Mouse (Mus musculus) spleen, embryonic (tissue): ENCODE results near the gene Smim6.

Experiments
- CTCF ChIA-PET: fragments of 350-600 bp; sonication (Branson Sonifier 250); formaldehyde crosslinking; loops from one replicate; lab custom pipeline; 2022; lab: Charles Lee

Smim6 gene

DNA sequence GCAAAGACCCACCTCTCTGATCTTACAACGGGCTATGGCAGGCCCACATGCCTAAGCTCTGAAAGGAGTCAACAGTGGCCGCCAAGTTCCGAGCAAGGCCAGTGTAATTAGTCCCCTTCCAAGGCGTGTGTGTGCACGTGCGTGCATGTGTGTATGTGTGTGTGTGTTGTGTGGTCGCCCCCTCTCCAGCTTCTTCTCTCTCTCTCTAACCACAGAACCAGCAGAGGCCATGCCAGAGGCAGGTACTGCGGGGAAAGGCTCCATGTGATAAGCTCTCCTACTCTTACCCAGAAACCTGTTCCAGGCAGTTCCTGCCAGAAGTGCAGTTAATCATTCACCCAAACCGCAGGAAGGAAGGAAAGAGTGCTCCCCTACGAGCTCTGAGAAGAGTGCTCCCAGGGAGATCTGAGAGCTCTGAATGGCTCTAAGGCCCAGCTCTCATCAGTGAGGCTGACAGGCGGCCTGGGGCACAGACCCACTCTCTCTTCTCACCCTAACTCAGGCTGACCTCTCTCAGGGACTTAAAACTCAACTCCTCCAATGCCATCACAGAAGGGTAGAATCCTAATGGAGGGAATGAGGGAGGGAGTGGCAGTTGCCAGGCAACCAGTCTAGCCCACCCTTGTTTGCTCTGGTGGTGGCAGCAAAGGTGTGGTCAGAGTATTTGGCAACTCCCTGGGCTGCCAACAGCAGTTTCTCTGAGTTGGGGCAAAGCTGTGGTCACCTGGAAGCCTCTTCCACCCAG lies at the start of gene Smim6:
TSS of gene Smim6 (plus strand) at position 386 of the 745 bp plus-strand sequence.
- CTCF ChIA-PET = interaction anchor here (0.6 to 0.8 kb wide), 2 partner anchors 15 to 143 kb away, joined by 3 to 8 read pairs; no protein-coding TSS in a partner anchor

DNA sequence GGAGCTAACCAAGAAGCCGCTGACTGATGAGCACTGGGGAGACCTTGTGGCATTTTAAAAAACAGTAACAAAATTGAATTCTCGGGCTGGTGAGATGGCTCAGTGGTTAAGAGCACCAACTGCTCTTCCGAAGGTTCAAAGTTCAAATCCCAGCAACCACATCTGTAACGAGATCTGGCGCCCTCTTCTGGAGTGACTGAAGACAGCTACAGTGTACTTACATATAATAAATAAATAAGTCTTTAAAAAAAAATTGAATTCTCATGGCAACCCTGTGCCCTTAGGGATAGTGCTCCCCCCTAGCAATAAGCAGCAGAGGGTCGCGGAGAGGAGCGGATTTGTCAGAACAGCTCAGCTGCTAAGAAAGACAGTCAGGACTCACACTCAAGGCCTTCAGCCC lies 47.9 kb upstream of the Smim6 start:
- CTCF ChIA-PET = no interaction called here

GRCm38 (mm10) chr11:115869393-115869792 lies 42.4 kb upstream of the Smim6 start:
- CTCF ChIA-PET = interaction anchor here (0.6 kb wide), 1 partner anchor 259 kb away, joined by 3 read pairs; no protein-coding TSS in a partner anchor

- CTCF ChIA-PET = no interaction called here
Measured at GRCm38 (mm10) chr11:115872437-115872836, 39.4 kb upstream of the Smim6 start.

DNA sequence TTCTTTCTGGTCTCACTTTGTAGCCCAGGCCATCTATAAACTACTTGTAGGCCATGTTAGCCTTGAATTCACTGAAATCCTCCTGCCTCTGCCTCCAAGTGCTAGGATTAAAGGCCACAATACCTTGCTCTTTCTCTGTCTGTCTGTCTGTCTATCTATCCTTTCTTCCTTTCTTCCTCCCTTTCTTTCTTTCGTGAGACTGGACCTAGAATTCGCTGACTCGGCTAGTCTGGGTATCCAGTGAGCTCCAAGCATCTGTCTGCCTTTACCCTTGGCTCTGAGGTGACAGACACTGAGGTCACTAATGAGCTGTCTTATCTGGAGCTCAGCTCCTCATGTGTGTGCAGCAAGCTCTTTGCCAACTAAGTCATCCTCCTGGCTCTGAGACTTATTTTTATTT lies 35.9 kb upstream of the Smim6 start:
- CTCF ChIA-PET = no interaction called here

- CTCF ChIA-PET = no interaction called here
Measured at GRCm38 (mm10) chr11:115876438-115876837, 35.4 kb upstream of the Smim6 start.

DNA sequence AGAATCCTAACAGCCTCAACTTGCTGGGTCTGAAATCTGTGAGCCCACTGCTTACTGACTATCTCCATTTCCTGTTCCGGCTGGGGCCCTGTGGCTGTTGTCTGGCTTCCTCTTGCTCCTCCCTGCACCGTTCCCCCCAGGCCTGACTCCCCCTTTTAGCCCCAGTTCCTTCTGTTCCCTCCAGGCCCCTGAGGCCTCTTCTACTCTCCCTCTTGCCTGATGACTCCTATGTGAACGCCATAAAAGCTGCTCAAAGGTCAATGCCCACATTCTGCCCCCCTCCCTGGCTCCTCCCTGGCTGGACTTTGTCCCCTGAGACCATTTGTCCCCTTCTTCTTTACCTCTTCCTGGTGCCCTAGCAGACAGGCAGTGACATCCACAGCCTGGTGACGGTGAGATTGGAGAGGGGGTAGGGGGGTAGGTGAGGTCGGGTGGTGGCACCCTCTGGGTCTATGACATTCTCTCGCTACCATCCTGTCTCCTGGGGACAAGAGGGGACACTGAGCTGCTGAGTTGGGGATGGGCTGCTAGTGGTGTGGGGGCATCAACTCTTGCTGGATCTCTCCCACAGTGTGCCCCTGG lies 34.6 kb upstream of the Smim6 start:
- CTCF ChIA-PET = no interaction called here

DNA sequence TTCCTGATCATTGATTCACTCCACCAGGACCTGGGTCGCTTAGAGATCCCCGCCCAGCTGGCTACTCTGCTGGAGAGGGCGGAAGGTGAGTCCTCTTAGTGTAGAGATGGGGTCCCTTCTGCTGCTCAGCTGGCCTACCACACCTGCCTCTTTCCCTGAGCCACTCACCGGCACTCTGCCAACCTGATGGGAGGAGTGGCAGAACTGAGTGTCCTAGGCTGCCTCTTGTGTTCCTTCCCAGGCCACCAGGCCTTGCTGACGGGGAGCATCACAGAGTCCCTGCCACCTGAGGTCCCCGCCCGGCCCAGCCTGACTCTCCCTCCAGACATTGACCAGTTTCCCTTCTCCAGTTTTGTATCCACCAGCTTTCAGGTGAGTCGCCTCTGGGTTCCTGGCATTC lies 33.7 kb upstream of the Smim6 start:
- CTCF ChIA-PET = no interaction called here

GRCm38 (mm10) chr11:115881002-115881401 lies 30.8 kb upstream of the Smim6 start:
- CTCF ChIA-PET = interaction anchor here (0.6 to 1.2 kb wide), 2 partner anchors 159 to 363 kb away, joined by 3 read pairs; no protein-coding TSS in a partner anchor

DNA sequence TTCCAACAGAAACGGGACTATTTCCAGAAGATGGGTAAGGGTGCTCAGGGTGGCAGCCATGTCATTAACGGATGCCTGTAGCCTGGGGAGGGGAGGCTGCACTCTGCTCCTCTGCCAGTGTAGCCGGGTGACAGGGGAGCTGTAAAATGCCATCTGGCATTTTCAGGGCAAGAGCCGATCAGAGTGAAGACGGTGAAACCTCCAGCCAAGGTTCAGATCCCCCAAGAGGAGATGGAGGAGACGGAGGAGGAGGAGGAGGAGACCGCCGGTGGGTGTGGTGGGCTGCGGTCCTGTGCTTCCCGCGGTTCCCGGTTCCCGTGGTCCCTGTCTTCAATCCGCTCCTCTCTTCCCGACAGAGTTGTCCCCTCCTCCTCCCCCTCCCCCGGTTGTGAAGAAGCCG lies 28.6 kb upstream of the Smim6 start:
- CTCF ChIA-PET = interaction anchor here (0.6 kb wide), 1 partner anchor 175 kb away, joined by 3 read pairs; the partner anchor contains the start of gene Grb2

DNA sequence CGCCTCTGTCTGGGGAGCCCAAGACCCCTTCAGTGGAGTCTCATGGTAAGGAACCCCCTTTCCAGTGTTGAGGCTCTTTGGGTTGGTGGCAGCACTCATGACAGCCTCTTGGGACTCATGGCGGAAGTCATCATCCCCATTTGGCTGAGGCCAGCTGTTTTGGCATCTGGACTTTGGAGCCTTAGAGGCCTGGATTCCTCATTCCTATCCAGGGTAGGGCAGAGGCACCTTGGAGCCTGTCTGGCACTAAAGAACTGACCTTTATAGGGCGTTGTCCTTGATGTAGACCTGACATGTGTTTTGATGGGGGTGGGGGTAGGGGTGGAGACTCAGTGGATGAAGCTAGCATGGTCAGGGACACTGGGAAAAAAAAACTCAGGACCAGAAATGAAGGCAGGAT lies 27.5 kb upstream of the Smim6 start:
- CTCF ChIA-PET = interaction anchor here (0.6 kb wide), 1 partner anchor 195 kb away, joined by 4 read pairs; no protein-coding TSS in a partner anchor

GRCm38 (mm10) chr11:115885281-115885680 lies 26.5 kb upstream of the Smim6 start:
- CTCF ChIA-PET = no interaction called here

GRCm38 (mm10) chr11:115886446-115886845 lies 25.4 kb upstream of the Smim6 start:
- CTCF ChIA-PET = no interaction called here

GRCm38 (mm10) chr11:115888020-115888419 lies 23.8 kb upstream of the Smim6 start:
- CTCF ChIA-PET = no interaction called here

- CTCF ChIA-PET = no interaction called here
Measured at GRCm38 (mm10) chr11:115889159-115889558, 22.7 kb upstream of the Smim6 start.

GRCm38 (mm10) chr11:115892213-115892612 lies 19.6 kb upstream of the Smim6 start:
- CTCF ChIA-PET = no interaction called here

- CTCF ChIA-PET = no interaction called here
Measured at GRCm38 (mm10) chr11:115893071-115893470, 18.7 kb upstream of the Smim6 start.

DNA sequence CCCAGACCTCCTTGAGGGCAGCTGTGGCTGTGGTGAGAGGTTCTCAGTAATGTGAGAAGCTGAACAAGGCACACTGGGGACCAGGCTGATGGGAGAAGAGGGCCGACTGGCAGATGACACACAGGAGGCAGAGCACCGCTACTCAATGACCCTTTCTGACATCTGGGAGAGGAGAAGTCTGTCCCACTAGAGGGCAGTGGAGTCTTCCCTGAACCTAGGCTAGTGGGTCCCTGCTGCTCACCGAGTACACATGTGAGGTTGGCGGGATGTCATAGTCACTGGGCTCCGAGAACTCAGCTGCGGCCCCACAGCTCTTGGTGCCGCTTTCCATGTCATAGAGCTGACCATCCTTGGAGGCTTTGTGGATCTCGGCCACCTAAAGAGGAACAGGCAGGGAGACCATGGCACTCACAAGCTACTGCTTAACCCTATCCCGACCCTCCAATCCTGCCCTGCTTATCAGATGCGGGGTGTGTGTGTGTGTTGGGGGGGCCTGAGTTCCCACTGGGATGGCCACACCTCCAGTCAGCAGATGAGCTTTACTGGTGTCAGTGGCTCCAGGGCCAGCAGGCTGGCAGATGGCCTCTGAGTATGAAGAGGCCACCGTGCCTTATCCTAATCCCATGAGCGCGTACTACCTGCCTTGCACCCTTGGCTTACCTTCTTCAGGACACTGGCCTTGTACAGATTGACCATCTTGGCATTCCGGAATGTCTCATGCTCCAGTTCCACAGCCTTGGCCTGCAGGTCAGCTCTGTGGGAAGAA lies 16.9 kb upstream of the Smim6 start:
- CTCF ChIA-PET = interaction anchor here (0.5 to 0.6 kb wide), 2 partner anchors 125 to 1035 kb away, joined by 3 read pairs; no protein-coding TSS in a partner anchor

- CTCF ChIA-PET = interaction anchor here (0.6 kb wide), 1 partner anchor 16 kb away, joined by 3 read pairs; no protein-coding TSS in a partner anchor
Measured at GRCm38 (mm10) chr11:115898446-115898845, 13.4 kb upstream of the Smim6 start.

DNA sequence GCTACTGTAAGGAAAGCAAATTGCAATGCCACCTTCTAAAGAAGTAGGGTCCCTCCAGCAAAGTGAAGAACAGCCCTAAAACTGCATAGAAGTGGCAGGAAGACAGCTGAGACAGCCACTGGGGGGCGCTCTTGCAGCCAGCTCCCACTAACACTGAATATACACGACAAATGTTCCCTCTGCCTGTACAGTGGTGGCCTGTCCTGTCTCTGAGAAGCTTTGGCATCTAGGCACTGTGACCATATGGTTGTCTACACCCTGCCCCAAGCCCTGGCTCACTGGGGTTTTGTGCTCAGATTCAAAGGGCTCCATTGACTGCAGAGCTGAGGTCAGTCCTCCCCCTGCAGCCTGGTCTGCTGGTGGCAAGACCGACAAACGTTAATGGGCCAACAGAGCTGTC lies 12.9 kb upstream of the Smim6 start:
- CTCF ChIA-PET = no interaction called here

GRCm38 (mm10) chr11:115899486-115900266 lies 12.1 kb upstream of the Smim6 start, which contains the start of gene Smim5:
Gene Smim5 (plus strand): TSS chr11:115899966.
- CTCF ChIA-PET = no interaction called here
